Mouse (Mus musculus) ovary, adult 18-20 months (tissue): Measurements from ENCODE around the gene Ramp2.

Experiments
- DNase-seq: peaks from one replicate; pipeline ENCODE4 v3.0.0; 2022; ENCODE audit warnings: low spot score, mixed read lengths

Ramp2 gene

GRCm38 (mm10) chr11:101272446-101272845 is 26.6 kb downstream of the Ramp2 start:
- no peak for DNase-seq

- DNase-seq: no peak
Measured at GRCm38 (mm10) chr11:101275309-101275708, 29.5 kb downstream of the Ramp2 start.

- DNase-seq: no peak
Measured at GRCm38 (mm10) chr11:101276319-101277070, 30.7 kb downstream of the Ramp2 start.

- DNase-seq: no peak
Measured at GRCm38 (mm10) chr11:101277381-101278222, 31.8 kb downstream of the Ramp2 start.

GRCm38 (mm10) chr11:101278223-101279192 is 32.7 kb downstream of the Ramp2 start, which contains the start of the genes Cntd1 and Coa3:
Gene Cntd1 (plus strand): TSS chr11:101279012.
Gene Coa3 (minus strand): TSS chr11:101279114.
- peak; percentile 79 for DNase-seq

GRCm38 (mm10) chr11:101279193-101279569 is 33.4 kb downstream of the Ramp2 start:
- no peak for DNase-seq

GRCm38 (mm10) chr11:101280837-101281236 is 35.0 kb downstream of the Ramp2 start:
- no peak for DNase-seq

GRCm38 (mm10) chr11:101282896-101283295 is 37.1 kb downstream of the Ramp2 start:
- DNase-seq: no peak

GRCm38 (mm10) chr11:101283805-101284204 is 38.0 kb downstream of the Ramp2 start:
- no peak for DNase-seq

GRCm38 (mm10) chr11:101287306-101287705 is 41.5 kb downstream of the Ramp2 start:
- peak; percentile 62 for DNase-seq

- no peak for DNase-seq
Measured at GRCm38 (mm10) chr11:101291231-101291630, 45.4 kb downstream of the Ramp2 start.

- no peak for DNase-seq
Measured at GRCm38 (mm10) chr11:101295191-101295590, 49.4 kb downstream of the Ramp2 start.

- no peak for DNase-seq
Measured at GRCm38 (mm10) chr11:101300881-101301280, 55.1 kb downstream of the Ramp2 start.

GRCm38 (mm10) chr11:101301299-101302003 is 55.6 kb downstream of the Ramp2 start:
- DNase-seq: no peak

GRCm38 (mm10) chr11:101302004-101302798 is 56.4 kb downstream of the Ramp2 start, which contains the start of gene Becn1:
Gene Becn1 (minus strand): TSS chr11:101302286.
- DNase-seq: peak; percentile 86

GRCm38 (mm10) chr11:101307744-101308143 is 61.9 kb downstream of the Ramp2 start:
- DNase-seq: no peak
